Mouse (Mus musculus) kidney, postnatal 14 days (tissue): ENCODE results near the gene Myadml2.
A peak's percentile ranks its signal among the peaks of the same experiment; 100 is the strongest.

ENCODE experiments used
- DNase-seq: peaks from one replicate; pipeline ENCODE4 v3.0.0; 2022; ENCODE audit warnings: mixed read lengths

Gene Myadml2

DNA sequence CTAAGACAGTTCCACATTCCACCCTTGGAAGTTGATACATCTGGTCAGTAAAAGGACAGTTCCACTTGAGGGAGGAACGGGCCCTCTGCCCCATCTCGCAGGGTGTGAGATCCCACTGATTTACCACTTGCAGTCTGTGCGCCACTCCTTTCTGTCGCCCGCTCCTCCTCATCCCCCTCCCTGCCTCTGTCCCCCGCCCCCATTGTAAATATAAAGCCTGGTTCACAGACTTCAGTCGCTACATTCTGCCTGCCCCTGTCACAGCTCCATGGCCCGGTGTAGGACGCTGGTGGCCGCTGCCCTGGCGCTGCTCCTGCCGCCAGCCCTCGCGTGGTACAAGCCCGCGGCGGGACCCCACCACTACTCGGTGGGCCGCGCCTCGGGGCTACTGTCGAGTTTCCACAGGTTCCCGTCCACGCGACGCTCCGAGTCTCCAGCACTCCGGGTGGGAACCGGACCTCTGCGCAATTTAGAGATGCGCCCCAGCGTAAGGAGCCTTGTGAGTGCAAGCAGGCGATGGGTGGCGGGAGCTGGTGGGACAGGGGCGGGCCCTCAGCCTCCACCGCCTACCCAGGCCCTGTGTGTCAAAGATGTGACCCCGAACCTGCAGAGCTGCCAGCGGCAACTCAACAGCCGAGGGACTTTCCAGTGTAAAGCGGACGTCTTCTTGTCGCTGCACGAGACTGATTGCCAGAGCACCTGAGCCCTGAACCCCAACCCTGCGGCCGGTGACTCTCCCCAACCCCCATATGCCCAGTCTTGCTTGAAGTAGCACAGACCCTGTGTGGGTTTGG is 39.5 kb downstream of the Myadml2 start, which contains the start of gene Npb:
Npb (plus strand) TSS at position 237 of the 794 bp plus-strand sequence.
- DNase-seq, result no peak

DNA sequence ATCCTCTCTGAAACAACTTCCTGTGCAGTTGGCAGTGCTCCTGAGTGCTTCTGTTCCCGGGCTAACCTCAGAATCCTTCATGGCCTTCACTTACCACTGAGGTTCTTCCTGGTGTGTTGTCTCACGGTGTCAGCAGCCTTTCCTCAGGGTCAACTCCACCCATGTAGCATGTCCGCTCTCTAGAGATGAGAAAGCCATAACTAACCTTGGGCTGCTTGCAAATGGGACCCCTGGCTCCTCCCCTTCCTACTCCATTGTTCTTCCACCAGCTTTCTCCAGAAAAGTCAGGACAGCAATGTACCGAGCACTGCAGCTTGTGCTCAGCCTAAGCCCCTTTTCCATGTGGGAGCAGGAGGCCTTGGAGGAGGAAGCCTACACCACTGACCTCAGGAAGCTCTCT is 41.2 kb downstream of the Myadml2 start:
- no peak for DNase-seq

GRCm38 (mm10) chr11:120605667-120606066 is 42.3 kb downstream of the Myadml2 start:
- DNase-seq, result no peak

DNA sequence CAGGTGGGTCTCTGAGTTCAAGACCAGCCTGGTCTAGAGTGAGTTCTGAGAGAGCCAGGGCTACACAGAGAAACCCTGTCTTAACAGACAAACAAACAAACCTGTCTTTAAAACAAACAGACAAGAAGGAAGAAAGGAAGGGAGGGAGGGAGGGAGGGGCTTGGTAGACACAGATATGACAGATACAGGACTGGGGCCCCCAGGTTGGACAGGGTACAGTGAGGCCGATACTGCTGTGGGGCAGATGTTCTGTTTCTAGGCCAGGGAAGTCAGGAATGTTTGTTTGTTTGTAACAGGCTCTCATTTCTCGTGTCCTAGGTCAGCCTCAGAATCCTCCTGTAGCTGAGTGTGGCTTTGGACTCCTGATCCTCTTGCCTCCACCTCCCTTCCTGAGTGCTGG is 44.4 kb downstream of the Myadml2 start:
- no peak for DNase-seq

GRCm38 (mm10) chr11:120600716-120601115 is 47.2 kb downstream of the Myadml2 start:
- DNase-seq, result no peak

- DNase-seq, result no peak
Measured at GRCm38 (mm10) chr11:120598990-120599549, 48.9 kb downstream of the Myadml2 start.

- DNase-seq, result peak; percentile 97
Measured at GRCm38 (mm10) chr11:120598283-120598989, 49.5 kb downstream of the Myadml2 start, which contains the start of the genes Alyref and Anapc11. Alyref (minus strand) TSS chr11:120598365. Anapc11 (plus strand) TSS chr11:120598421.

GRCm38 (mm10) chr11:120597240-120598235 is 50.4 kb downstream of the Myadml2 start:
- peak; percentile 49 for DNase-seq
